Mouse (Mus musculus): ENCODE data around the gene Gm20388.

Gene Gm20388

GRCm38 (mm10) chr8:122658149-122658806 lies 2747.6 kb downstream of the Gm20388 start:
- no peak for DNase-seq (ENCODE audit: inconsistent ontology term)

GRCm38 (mm10) chr8:122658807-122659160 lies 2748.1 kb downstream of the Gm20388 start:
- DNase-seq (ENCODE audit: inconsistent ontology term), result no peak

- DNase-seq (ENCODE audit: inconsistent ontology term), result no peak
Observed at GRCm38 (mm10) chr8:122660022-122660421, 2749.4 kb downstream of the Gm20388 start.

GRCm38 (mm10) chr8:122661138-122661537 lies 2750.5 kb downstream of the Gm20388 start:
- peak; percentile 53 for DNase-seq (ENCODE audit: inconsistent ontology term)

- DNase-seq (ENCODE audit: inconsistent ontology term), result no peak
Observed at GRCm38 (mm10) chr8:122661894-122662293, 2751.3 kb downstream of the Gm20388 start.

GRCm38 (mm10) chr8:122663106-122663505 lies 2752.5 kb downstream of the Gm20388 start:
- DNase-seq (ENCODE audit: inconsistent ontology term), result no peak

- no peak for DNase-seq (ENCODE audit: inconsistent ontology term)
Observed at GRCm38 (mm10) chr8:122663670-122664069, 2753.0 kb downstream of the Gm20388 start.

- DNase-seq (ENCODE audit: inconsistent ontology term), result no peak
Observed at GRCm38 (mm10) chr8:122665221-122665620, 2754.6 kb downstream of the Gm20388 start.

- DNase-seq (ENCODE audit: inconsistent ontology term), result peak; percentile 69
Observed at GRCm38 (mm10) chr8:122665667-122666316, 2755.2 kb downstream of the Gm20388 start.

GRCm38 (mm10) chr8:122666338-122666764 lies 2755.7 kb downstream of the Gm20388 start:
- DNase-seq (ENCODE audit: inconsistent ontology term), result peak; percentile 46

- no peak for DNase-seq (ENCODE audit: inconsistent ontology term)
Observed at GRCm38 (mm10) chr8:122666827-122667226, 2756.2 kb downstream of the Gm20388 start.

GRCm38 (mm10) chr8:122667854-122668253 lies 2757.2 kb downstream of the Gm20388 start:
- DNase-seq (ENCODE audit: inconsistent ontology term), result no peak

GRCm38 (mm10) chr8:122669370-122669769 lies 2758.7 kb downstream of the Gm20388 start:
- DNase-seq (ENCODE audit: inconsistent ontology term), result no peak

- no peak for DNase-seq (ENCODE audit: inconsistent ontology term)
Observed at GRCm38 (mm10) chr8:122670001-122670400, 2759.4 kb downstream of the Gm20388 start.

- no peak for DNase-seq (ENCODE audit: inconsistent ontology term)
Observed at GRCm38 (mm10) chr8:122670718-122671117, 2760.1 kb downstream of the Gm20388 start.

- no peak for DNase-seq (ENCODE audit: inconsistent ontology term)
Observed at GRCm38 (mm10) chr8:122671894-122672293, 2761.3 kb downstream of the Gm20388 start.

- DNase-seq (ENCODE audit: inconsistent ontology term), result no peak
Observed at GRCm38 (mm10) chr8:122673989-122674388, 2763.3 kb downstream of the Gm20388 start.

- no peak for DNase-seq (ENCODE audit: inconsistent ontology term)
Observed at GRCm38 (mm10) chr8:122674999-122675398, 2764.4 kb downstream of the Gm20388 start.

- DNase-seq (ENCODE audit: inconsistent ontology term), result no peak
Observed at GRCm38 (mm10) chr8:122675596-122676420, 2765.2 kb downstream of the Gm20388 start.

GRCm38 (mm10) chr8:122676621-122677480 lies 2766.2 kb downstream of the Gm20388 start:
- peak; percentile 59 for DNase-seq (ENCODE audit: inconsistent ontology term)

GRCm38 (mm10) chr8:122677481-122678021 lies 2766.9 kb downstream of the Gm20388 start:
- no peak for DNase-seq (ENCODE audit: inconsistent ontology term)

Data from Muller cell, postnatal 12 days (primary cell).